Mouse (Mus musculus): ENCODE measurements around the gene Plekhg3.

Plekhg3 gene

GRCm38 (mm10) chr12:76527245-76527881 is 3.3 kb upstream of the Plekhg3 start:
- DNase-seq (ENCODE audit: low read depth), result peak; percentile 27

GRCm38 (mm10) chr12:76528766-76529165 is 1.9 kb upstream of the Plekhg3 start:
- DNase-seq (ENCODE audit: low read depth), result no peak

GRCm38 (mm10) chr12:76531986-76532925 is 1.6 kb downstream of the Plekhg3 start:
- no peak for DNase-seq (ENCODE audit: low read depth)

GRCm38 (mm10) chr12:76532926-76533376 is 2.3 kb downstream of the Plekhg3 start:
- peak; percentile 40 for DNase-seq (ENCODE audit: low read depth)

- DNase-seq (ENCODE audit: low read depth), result peak; percentile 40
Observed at GRCm38 (mm10) chr12:76533377-76534222, 2.9 kb downstream of the Plekhg3 start.

- no peak for DNase-seq (ENCODE audit: low read depth)
Observed at GRCm38 (mm10) chr12:76534233-76534632, 3.5 kb downstream of the Plekhg3 start.

GRCm38 (mm10) chr12:76534641-76535283 is 4.1 kb downstream of the Plekhg3 start:
- DNase-seq (ENCODE audit: low read depth), result no peak

- no peak for DNase-seq (ENCODE audit: low read depth)
Observed at GRCm38 (mm10) chr12:76535471-76535900, 4.8 kb downstream of the Plekhg3 start.

- DNase-seq (ENCODE audit: low read depth), result no peak
Observed at GRCm38 (mm10) chr12:76536591-76537153, 6.0 kb downstream of the Plekhg3 start.

GRCm38 (mm10) chr12:76537434-76537833 is 6.7 kb downstream of the Plekhg3 start:
- peak; percentile 29 for DNase-seq (ENCODE audit: low read depth)

GRCm38 (mm10) chr12:76540169-76540568 is 9.5 kb downstream of the Plekhg3 start:
- DNase-seq (ENCODE audit: low read depth), result no peak

GRCm38 (mm10) chr12:76540701-76541221 is 10.1 kb downstream of the Plekhg3 start:
- DNase-seq (ENCODE audit: low read depth), result no peak

- no peak for DNase-seq (ENCODE audit: low read depth)
Observed at GRCm38 (mm10) chr12:76541475-76541874, 10.8 kb downstream of the Plekhg3 start.

GRCm38 (mm10) chr12:76541879-76542278 is 11.2 kb downstream of the Plekhg3 start:
- no peak for DNase-seq (ENCODE audit: low read depth)

GRCm38 (mm10) chr12:76545786-76546370 is 15.2 kb downstream of the Plekhg3 start:
- DNase-seq (ENCODE audit: low read depth), result no peak

GRCm38 (mm10) chr12:76546383-76547276 is 15.9 kb downstream of the Plekhg3 start:
- no peak for DNase-seq (ENCODE audit: low read depth)

GRCm38 (mm10) chr12:76547409-76548081 is 16.9 kb downstream of the Plekhg3 start:
- no peak for DNase-seq (ENCODE audit: low read depth)

GRCm38 (mm10) chr12:76548082-76548423 is 17.4 kb downstream of the Plekhg3 start:
- DNase-seq (ENCODE audit: low read depth), result no peak

- no peak for DNase-seq (ENCODE audit: low read depth)
Observed at GRCm38 (mm10) chr12:76549203-76549602, 18.5 kb downstream of the Plekhg3 start.

Data from naive thymus-derived CD4-positive, alpha-beta T cell, adult 2 months (primary cell).